Comparison of ENCODE assay signal across 8 mouse cellular contexts in genomic region chr11:63923386-63923785, GRCm38 (mm10). TPM values are rescaled to one million over a fixed set of nuclear protein-coding genes. Genes with fewer than 3 reads are reported as not detected.
A peak's percentile ranks its signal among the peaks of the same experiment; 100 is the strongest.
DNase-seq lines count a peak whose midpoint lies in the region; ATAC-seq and TF ChIP-seq lines count a peak whose summit lies in the region.

No protein-coding gene starts in this region.

- H3K36me3 ChIP-seq in forebrain, embryonic 16.5 days (ENCODE audit: control insufficient read depth, insufficient read depth), result no peaks in the 10 kb centered on the region
- peaks cover 3% of the 10 kb centered on the region; the same call in 1 of the 2 replicates for H3K36me3 ChIP-seq in limb, embryonic 10.5 days
- no peaks in the 10 kb centered on the region for H3K36me3 ChIP-seq in midbrain, embryonic 12.5 days

- no peak overlapping the region for H3K9ac ChIP-seq in forebrain, embryonic 16.5 days (replicated peaks; ENCODE audit: low read depth, low read length)
- H3K9ac ChIP-seq in midbrain, embryonic 12.5 days (replicated peaks), result peak overlapping the region; percentile 44

- TF ChIP-seq CTCF in left cerebral cortex, adult 2 months (IDR thresholded peaks at IDR 0.05), result no peak

- H3K9me3 ChIP-seq in forebrain, embryonic 16.5 days (ENCODE audit: control insufficient read depth, low read length), result no peaks in the 10 kb centered on the region
- H3K9me3 ChIP-seq in limb, embryonic 10.5 days (replicated peaks), result no peaks in the 10 kb centered on the region
- no peaks in the 10 kb centered on the region for H3K9me3 ChIP-seq in midbrain, embryonic 12.5 days

- H3K27ac ChIP-seq in forebrain, embryonic 16.5 days (ENCODE audit: low read length), result no peak overlapping the region
- peak overlapping the region; percentile 54 for H3K27ac ChIP-seq in limb, embryonic 10.5 days
- no peak overlapping the region for H3K27ac ChIP-seq in midbrain, embryonic 12.5 days (replicated peaks)
- no peak overlapping the region for H3K27ac ChIP-seq in left cerebral cortex, adult 2 months

- H3K27me3 ChIP-seq in forebrain, embryonic 16.5 days (replicated peaks; ENCODE audit: control insufficient read depth, insufficient read depth, low read length), result peaks cover 57% of the 10 kb centered on the region
- peaks cover 69% of the 10 kb centered on the region for H3K27me3 ChIP-seq in limb, embryonic 10.5 days (ENCODE audit: low read depth, poor library complexity, severe bottlenecking)
- H3K27me3 ChIP-seq in midbrain, embryonic 12.5 days, result peaks cover 51% of the 10 kb centered on the region

- WGBS in forebrain, embryonic 16.5 days, result 1% methylated on average over 29 of the region's 29 CpGs
- WGBS in limb, embryonic 10.5 days, result under 1% methylated on average over 29 of the region's 29 CpGs
- under 1% methylated on average over 29 of the region's 29 CpGs for WGBS in midbrain, embryonic 12.5 days

- no peak for ATAC-seq in forebrain, embryonic 16.5 days
- ATAC-seq in midbrain, embryonic 12.5 days (ENCODE audit: low FRiP score, low read depth), result no peak

- H3K4me1 ChIP-seq in forebrain, embryonic 16.5 days (replicated peaks; ENCODE audit: control insufficient read depth, insufficient read depth, low read length), result peaks cover 53% of the 10 kb centered on the region
- peaks cover 78% of the 10 kb centered on the region for H3K4me1 ChIP-seq in limb, embryonic 10.5 days
- peaks cover 55% of the 10 kb centered on the region for H3K4me1 ChIP-seq in midbrain, embryonic 12.5 days

- peak overlapping the region; percentile 18 for H3K4me3 ChIP-seq in forebrain, embryonic 16.5 days (replicated peaks; ENCODE audit: low read length)
- peak overlapping the region; percentile 85 for H3K4me3 ChIP-seq in limb, embryonic 10.5 days
- peak overlapping the region; percentile 39 for H3K4me3 ChIP-seq in midbrain, embryonic 12.5 days
- no peak overlapping the region; the same call in 1 of the 2 replicates for H3K4me3 ChIP-seq in left cerebral cortex, adult 2 months

- intact Hi-C loops in left cerebral cortex, adult 2 months (cut with DNase I), result loop anchor here (2.0 to 5.0 kb wide), 5 partner anchors 155 to 1044 kb away; partner anchors contain the start of gene Cox10

- H3K4me2 ChIP-seq in forebrain, embryonic 16.5 days (ENCODE audit: low read length), result peak overlapping the region; percentile 38
- H3K4me2 ChIP-seq in midbrain, embryonic 12.5 days (replicated peaks), result peak overlapping the region; percentile 84

- peak; percentile 17 for DNase-seq in ovary, postnatal 10 days (ENCODE audit: low spot score)
- no peak for DNase-seq in ovary, postnatal 36 days (ENCODE audit: low spot score)
- peak; percentile 67 for DNase-seq in limb, embryonic 10.5 days (ENCODE audit: low spot score)
- DNase-seq in left cerebral cortex, adult 2 months (ENCODE audit: extremely low spot score in 1 of 2, low spot score in 2 of 2), result no peak
- DNase-seq in left cerebral cortex, adult 9 months (ENCODE audit: low spot score in 2 of 2), result no peak
- no peak for DNase-seq in thymus, adult 18-20 months

RNA-seq across cellular contexts. Expression of gene Hs3st3b1, which starts 1.3 kb away (rescaled TPM):
- 3.9 and 4.5 TPM in 2 replicates for polyA plus RNA-seq in forebrain, embryonic 16.5 days (2015; fragmentation: Nextera tagmentation; extraction: Ambion mirVana)
- 17.8 and 22.1 TPM in 2 replicates for polyA plus RNA-seq in limb, embryonic 10.5 days (2016; fragmentation: Nextera tagmentation; extraction: Ambion mirVana)
- 20.1 and 22.0 TPM in 2 replicates for polyA plus RNA-seq in midbrain, embryonic 12.5 days (2016; fragmentation: Nextera tagmentation; extraction: Ambion mirVana)
- total RNA-seq in left cerebral cortex, adult 2 months (2021), result 1 to 10 TPM; 1.1 to 1.2 TPM

Comparison
In these comparisons a context has a peak if more than half of its experiments do, and no peak if none do; other contexts are left out.
1. DNase-seq: peak in ovary, postnatal 10 days (single experiment) and limb, embryonic 10.5 days (single experiment); none in ovary, postnatal 36 days (single experiment), left cerebral cortex, adult 2 months (0 of 2), left cerebral cortex, adult 9 months (0 of 2) and thymus, adult 18-20 months (0 of 2).